Mouse (Mus musculus) spleen, embryonic (tissue): ENCODE results near the gene 1500009C09Rik.

Experiments used
- CTCF ChIA-PET: fragments of 350-600 bp; sonication (Branson Sonifier 250); formaldehyde crosslinking; loops from one replicate; lab custom pipeline; 2022; lab: Charles Lee

The 1500009C09Rik gene

DNA sequence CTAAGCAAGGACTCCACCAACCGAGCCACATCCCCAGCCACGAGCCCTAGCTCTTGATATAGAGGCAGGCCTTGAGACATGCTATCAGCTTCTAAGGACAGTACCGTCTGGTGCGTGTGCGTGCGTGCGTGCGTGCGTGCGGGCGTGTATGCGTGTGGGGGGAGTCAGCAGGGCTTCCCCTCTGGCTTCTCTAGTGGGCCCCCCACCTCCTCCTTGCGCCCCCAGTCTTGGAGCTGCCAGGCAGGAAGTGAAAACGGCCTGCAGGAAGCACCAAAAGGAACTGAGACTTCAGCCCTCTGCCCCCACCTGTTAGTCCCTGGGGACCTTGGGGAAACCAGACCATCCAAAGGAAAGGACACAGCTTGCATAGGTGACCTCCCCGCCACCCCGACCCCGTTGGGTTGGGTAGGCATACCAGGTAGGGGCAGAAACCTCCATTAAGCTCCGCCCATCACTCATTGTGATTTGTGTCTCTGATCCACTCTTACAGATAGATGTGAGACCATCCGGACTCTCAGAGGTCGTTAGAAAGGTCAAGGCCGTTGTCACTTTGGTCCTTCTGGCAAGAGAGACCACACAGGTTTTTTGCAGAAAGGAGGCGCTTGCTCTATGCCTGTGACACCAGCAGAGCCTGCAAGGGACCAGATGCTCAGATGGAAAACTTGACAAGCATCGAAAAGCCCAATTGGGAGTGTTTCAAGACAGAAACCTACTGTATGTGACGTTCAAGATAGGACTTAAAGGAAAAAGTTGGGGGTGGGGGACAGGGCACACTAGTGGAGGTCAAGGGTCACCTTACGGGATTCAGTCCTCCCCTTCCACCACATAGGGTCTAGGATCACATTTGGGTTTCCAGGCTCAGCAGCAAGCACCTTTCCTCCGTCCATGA lies 33.2 kb upstream of the 1500009C09Rik start:
- CTCF ChIA-PET = interaction anchor here (1.0 to 1.4 kb wide), 3 partner anchors 13 to 18 kb away, joined by 3 read pairs; no protein-coding TSS in a partner anchor

DNA sequence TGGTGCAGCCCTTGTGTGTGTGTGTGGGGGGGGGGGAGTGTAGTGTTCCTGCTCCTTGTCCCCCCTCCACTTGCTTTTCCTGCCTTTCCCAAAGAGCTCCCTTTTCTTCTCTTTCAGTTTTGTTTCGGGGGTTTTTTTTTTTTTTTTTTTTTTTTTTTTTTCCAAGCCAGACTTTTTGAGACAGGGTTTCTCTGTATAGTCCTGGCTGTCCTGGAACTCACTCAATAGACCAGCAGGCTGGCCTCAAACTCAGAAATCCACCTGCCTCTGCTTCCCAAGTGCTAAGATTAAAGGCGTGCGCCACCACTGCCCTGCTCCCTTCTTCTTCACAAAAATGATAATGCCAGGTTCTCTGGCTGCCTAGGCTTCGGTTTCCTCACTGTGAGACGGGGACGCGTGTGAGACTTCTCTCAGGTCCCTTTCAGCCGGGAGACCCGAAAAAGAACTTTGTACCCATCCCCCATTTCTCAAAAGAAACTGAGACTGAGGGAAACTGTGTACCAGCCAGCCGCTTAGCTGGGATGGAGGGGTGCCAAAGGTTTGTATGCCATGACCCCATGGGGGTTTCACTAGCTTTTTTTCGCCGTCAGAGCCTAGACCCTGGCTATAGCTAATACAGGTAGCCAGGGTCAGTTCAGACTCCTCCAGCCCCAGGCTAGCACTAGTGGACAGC lies 32.1 kb upstream of the 1500009C09Rik start:
- CTCF ChIA-PET = interaction anchor here (0.7 to 1.3 kb wide), 4 partner anchors 10 to 73 kb away, joined by 3 to 5 read pairs (median 3); no protein-coding TSS in a partner anchor

DNA sequence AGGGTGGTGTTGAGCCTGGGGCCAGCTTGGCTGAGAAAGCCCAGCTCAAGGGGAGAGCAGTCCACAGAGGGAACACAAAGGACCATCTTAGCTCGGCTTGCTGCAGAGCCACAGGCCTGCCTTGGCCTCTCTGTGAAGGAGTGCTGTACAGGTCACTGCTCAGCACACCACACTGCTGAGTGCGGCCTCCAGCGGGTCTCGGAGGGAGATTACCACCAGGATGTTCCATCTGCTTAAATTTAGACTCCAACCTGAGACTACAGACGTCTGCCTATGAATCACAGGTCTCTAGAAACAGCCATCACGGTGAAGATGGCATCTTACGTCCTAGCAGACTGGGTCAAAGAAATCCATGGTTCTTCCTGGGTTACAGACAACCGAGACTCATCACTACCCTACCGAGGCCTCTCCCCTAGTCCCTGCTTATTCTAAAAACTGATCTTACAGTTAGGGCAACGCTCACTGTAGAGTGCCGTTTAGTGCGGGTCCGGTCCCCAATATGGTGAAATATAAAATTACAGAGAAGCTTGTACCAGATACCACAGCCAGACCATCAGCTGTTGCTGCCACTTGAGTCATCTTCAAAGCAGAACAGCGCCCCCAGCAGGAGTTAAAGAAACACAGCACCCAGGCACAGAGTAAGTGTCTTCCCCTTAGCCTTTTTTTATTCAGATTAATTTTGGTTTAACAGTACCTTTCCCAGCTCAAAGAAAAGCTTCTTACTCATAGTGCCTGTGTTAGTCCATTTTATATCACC lies 30.9 kb upstream of the 1500009C09Rik start:
- CTCF ChIA-PET = interaction anchor here (0.5 to 1.3 kb wide), 3 partner anchors 24 to 61 kb away, joined by 3 to 5 read pairs (median 3); no protein-coding TSS in a partner anchor

DNA sequence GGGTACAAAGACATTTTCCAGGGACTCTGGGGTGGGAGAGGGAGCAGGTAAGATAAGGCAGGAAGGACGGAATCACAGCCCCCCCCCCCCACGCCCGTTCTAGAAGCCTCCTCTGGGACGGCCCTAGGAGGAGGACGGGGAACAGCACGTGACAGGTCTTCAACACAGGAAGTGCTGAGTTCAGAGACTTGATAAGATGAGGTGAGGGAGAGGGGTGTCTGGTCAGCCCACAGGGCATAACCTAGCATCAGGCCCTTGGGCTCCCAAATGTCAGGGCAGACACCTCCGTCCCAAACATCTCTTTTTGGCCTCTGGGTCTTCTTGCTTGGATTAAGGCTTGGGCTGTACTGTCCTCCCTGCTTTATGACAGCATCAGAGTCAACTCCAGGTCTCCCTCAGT lies 28.9 kb upstream of the 1500009C09Rik start:
- CTCF ChIA-PET = interaction anchor here (0.6 to 1.5 kb wide), 4 partner anchors 26 to 790 kb away, joined by 3 to 7 read pairs (median 3); no protein-coding TSS in a partner anchor

DNA sequence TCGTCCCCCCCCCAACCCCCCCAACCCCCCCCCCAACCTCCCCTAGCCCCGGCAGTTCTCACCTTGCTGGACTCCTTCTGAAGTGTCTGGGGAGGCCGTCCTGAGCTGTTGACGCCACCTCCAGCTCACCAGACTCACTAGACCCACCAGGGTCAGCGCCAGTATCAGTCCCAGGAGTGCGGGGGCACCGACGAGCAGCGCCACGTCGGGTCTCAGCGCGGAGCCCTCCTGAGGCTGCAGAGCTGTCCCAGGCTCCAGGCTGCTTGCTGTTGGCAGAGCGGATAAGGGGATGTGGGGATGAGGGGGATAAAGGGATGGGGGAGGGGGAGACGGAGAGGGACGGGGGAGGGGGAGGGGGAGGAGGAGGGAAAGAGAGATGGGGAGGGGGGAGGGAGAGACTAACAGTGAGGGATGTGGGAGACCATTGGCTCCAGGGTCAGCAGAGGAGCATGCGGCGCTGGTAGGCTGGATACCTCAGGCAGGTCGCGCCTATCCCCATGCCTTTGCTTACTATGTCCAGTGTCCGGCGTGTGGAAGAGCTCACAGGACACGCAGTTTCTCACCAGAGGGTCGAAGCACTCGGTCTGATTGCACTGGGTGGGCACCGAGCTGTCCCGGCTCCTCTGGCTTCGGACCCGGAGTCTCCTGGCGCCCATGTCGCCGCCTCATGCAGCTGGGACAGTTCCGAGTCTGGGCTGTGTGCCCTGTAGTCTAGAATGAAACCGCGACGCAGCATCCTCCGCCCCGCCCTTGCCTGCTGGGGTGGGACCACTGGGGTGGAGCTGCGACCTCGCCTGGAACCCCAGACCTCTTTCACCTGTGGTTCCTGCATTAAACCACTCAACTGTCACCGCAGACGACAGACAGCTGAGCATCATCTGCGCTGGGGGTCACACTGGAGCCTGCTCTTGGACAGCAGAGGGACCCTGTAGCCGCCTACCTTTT lies 28.3 kb upstream of the 1500009C09Rik start, which contains the start of gene Tnfrsf13c:
Tnfrsf13c (minus strand) TSS at position 713 of the 945 bp plus-strand sequence.
- CTCF ChIA-PET = interaction anchor here (0.7 to 1.5 kb wide), 3 partner anchors 20 to 58 kb away, joined by 3 to 5 read pairs (median 3); no protein-coding TSS in a partner anchor

DNA sequence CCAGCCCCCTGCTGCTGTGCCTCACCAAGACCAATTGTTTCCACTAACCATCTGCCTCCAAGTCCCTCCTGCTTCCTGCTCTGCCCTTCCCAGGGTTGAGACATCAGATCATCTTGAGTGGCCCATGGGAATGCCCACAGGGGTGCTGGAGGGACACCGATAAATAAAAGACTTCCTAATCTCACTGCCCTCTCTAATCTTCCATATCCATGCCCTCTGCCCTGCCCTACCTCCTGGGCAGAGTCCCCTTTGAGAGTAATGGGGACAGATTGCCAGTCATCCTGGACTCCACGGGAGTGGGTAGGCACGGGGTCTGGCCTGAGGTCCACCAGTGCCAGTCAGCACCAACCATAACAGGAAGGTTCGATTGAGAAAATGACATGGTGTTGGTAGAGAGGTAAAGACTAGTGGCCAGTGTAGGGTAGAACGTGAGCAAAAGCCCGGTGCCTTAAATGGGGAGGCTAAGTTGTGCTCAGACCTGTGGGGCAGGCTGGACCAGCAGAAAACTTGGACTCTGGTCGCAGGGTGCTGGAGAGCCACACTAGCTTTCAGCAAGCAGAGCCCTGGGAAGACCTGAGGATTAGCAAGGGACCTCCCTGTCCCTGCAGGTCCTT lies 27.5 kb upstream of the 1500009C09Rik start:
- CTCF ChIA-PET = interaction anchor here (0.7 to 1.5 kb wide), 3 partner anchors 21 to 59 kb away, joined by 3 to 5 read pairs (median 3); no protein-coding TSS in a partner anchor

DNA sequence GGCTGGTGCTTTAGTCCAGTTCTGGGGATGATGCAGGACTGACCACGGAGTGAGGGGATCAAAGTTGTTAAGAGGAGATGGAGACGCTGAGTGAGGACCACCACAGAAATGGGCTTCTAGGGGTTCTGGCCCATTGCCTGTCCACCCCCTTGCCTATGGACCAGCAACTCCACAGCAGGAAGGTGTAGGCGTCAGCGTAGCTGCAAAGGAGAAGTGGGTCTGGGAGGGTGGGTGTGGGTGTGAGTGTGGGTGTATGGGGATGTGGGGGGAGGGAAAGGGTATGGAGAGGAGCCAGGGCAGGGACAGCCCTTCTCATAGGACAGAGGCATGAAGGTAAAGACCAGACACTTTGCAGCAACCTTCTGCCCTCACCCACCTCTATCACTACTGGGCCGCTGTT lies 26.4 kb upstream of the 1500009C09Rik start:
- CTCF ChIA-PET = interaction anchor here (0.5 to 0.6 kb wide), 3 partner anchors 8 to 173 kb away, joined by 3 to 9 read pairs (median 4); no protein-coding TSS in a partner anchor

DNA sequence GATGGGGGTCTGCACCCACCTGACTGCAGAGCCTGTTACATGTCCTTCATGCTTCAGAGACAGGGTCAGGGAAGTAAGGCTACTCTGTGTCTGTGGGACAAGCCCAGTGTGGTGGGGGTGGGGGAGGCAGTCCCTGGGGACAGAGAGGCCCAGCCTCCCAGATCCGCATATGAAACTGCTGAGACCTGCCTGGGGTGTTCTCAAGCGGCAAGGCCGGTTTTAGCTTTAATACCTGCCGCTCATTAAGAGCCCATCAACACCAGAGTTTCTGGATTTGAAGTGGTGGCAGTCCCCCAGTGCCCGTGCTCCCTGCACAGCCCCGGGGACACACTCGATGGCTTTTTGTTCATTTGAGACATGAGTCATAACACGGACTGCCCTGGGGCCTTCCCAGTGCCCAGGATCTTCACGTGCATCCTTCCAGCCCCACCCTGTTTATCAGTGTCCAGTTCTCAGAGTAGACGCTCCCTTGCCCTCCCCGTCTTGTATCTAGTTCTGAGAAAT lies 22.6 kb upstream of the 1500009C09Rik start:
- CTCF ChIA-PET = no interaction called here

DNA sequence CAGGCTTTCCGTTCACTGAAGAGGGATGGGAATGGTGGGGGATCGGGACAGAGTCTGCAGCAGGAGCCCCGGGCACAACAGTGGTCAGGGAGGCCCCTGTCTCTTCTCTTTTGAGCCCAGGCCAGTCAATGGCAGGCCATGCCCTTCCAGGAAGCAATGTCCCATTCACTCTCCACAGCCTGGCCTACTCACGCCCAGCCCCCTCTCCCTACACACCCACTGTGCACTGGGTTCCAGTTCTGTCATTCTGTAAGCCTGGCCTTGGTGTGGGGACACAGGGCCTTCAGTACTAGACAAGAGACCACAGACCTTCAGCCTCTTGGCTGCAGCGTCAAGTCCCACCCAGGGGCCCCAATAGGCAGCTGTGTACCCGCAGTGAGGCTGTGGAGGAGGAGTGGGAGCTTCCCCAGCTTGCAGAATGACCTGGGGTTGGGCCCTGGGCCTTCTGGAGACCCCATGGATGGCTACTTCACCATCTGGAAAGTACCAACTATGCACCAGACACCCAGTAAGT lies 22.0 kb upstream of the 1500009C09Rik start:
- CTCF ChIA-PET = no interaction called here

DNA sequence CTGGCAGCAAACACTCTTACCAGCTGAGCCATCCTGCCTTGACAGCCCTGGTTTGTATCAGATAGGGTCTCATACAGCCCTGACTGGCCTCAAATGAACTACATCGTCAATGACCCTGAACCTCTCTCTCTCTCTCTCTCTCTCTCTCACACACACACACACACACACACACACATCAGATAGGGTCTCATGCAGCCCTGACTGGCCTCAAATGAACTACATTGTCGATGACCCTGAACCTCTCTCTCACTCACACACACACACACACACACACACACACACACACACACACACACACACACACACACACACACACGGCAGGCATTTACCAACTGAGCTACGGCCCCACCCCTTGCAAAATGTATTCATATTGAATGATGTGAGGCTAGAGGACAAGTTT lies 21.1 kb upstream of the 1500009C09Rik start:
- CTCF ChIA-PET = interaction anchor here (0.7 kb wide), 1 partner anchor 294 kb away, joined by 4 read pairs; no protein-coding TSS in a partner anchor

DNA sequence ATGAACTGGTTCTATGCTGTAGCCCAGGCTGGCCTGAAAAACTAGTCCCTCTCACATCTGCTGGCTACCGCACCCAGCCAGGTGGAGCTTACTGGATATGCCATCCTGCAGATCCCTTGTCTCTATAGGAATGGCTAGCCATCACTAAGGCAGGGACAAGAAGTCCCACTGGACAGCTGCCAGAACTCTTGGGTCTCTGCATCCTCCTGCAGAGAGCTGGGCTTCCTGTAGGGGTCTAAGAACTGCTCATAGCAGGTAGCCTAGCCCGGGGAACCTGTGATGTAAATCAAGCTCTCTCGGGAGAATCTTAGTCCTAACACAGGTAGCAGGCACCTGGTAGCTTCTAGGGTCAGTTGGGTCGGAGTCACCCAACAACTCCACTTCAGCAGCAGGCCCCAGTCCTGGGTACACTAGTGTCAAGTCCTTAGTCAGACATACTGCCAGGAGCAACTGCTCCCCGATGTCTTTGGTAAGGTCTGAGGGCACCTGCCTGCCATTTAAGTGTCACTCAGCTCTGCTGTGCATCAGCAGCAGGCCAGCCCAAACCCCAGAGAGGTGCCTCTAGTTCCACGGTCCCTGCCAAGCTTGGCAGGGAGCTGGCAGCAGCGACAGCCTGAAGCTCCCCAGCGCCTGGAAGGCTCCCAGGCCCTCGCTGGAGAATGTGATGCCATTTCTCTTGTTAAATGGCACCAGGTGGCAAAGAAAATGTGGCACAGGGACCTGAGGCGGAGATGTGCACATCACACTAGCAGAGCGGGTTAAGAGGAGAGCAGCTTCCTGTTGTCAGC lies 20.4 kb upstream of the 1500009C09Rik start:
- CTCF ChIA-PET = interaction anchor here (0.5 to 1.0 kb wide), 3 partner anchors 13 to 294 kb away, joined by 3 to 4 read pairs (median 3); no protein-coding TSS in a partner anchor

DNA sequence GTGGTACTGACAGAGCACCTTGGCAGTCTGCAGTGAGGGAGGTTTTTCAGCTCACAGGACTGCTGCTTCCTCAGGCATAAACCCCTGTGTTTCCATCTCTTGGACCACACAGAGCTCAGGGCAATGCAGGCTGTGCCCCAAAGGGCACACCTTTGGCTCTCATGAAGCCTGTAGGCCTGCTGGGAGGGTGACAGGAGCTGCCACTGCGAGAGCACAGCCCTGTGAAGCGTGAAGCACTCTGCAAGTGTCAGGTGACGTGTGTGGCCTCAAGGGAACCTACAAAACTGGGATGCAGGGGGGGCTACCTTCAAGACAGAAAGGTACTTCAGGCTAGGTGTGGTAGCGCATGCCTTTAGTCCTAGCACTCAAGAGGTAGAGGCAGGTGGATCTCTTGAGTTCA lies 19.5 kb upstream of the 1500009C09Rik start:
- CTCF ChIA-PET = interaction anchor here (1.0 kb wide), 1 partner anchor 14 kb away, joined by 3 read pairs; no protein-coding TSS in a partner anchor

DNA sequence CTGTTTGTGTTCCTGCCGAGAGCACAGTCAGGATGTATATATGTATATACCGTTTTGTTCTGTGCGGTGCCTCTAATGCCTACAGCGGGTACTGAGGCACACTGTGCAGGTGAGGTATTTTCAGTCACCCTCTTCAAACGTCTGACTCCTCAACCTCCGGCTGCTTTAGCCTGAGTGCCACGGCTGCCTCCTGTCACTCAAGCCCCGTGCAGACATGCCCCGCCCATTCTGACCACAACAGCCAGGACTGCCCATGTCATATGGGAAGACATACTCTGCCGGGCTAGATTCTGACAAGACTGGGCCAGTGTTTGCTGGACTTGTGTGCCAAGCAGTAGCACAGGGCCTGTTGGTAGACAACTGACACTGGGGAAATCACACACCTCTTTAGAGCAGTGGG lies 16.5 kb upstream of the 1500009C09Rik start:
- CTCF ChIA-PET = no interaction called here

DNA sequence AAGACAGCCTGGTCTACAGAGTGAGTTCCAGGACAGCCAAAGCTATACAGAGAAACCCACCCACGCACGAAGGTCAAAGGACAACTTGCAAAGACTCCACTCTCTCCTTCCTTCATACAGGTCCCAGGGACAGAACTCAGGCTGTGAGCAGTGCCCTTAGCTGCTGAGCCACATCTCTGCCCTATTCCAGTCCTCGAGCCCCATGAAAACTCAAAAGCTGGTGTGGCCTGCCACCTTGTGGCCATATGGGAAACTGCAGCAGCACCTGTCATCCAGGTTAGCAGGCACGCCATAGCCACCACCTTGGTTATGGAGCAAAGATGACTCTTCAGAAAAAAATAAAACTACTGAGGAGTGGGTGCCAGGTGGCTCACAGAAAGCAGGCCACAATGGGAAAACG lies 15.6 kb upstream of the 1500009C09Rik start:
- CTCF ChIA-PET = interaction anchor here (0.6 to 1.8 kb wide), 6 partner anchors 18 to 171 kb away, joined by 3 to 8 read pairs (median 4); partner anchors contain the start of gene Shisa8

DNA sequence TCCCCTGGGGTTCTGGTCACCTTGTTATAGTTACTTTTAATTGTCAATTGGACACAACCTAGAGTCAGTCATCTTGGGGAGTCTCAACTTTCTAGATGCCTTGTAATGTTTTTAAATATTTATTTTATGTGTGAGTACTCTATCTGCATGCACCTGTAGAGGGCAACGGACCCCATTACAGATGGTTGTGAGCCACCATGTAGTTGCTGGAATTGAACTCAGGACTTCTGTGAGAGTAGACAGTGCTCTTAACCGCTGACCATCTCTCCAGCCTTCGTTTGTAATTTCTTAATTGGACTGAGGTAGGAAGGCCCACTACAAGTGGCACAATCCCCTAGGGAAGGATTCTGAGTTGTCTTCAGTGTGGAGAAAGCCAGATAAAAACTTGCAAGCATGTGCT lies 8.9 kb upstream of the 1500009C09Rik start:
- CTCF ChIA-PET = no interaction called here

DNA sequence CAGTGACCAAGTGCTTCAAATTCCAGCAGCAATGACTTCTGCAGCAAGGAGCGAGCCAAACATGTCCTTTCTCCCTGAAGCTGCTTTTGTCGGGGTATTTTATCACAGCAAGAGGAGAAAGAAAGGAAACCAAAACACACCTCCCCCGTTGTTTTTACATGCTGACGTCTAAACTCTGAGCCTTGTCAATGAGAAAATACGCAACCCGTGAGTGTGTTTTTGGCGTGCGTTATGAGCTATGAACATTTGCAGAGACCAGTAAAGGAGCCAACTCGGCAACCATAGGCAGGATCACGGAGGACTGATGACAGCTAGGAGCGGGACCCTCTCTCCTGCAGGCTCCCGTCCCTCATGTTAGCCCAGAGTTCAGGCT lies 8.5 kb upstream of the 1500009C09Rik start:
- CTCF ChIA-PET = no interaction called here

DNA sequence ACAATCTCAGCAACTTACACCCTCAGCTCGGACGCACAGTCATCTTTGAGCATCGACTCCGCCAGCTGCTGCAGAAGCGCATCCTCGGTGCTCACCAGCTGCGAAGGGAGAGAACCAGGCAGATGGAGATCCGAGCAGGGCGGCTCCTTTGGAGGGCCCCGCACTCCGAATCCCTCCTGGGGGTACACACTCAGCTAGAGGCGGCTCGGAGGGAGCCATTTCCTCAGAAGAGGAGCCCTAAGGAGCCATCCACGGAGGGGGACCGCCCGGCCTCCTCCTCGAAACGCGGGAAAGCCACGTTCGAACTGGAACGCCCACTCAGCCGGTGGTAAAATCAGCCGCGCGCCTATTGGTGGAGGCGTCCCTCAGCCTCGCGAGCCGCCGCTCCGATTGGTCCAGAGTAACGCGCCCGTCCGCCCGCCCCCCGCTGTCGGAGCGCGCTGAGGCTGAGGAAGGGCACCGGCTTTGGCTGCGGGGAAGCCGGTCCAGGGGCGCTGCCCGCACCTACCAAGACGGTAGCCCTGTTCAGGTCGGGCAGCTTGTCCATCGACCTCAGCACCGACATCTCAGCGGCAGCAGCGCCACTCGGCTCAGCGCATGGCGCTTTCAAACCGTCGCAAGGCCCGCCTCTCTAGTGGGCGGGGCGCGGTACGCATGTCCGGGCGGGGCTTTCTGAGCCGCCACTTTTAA lies 7.9 kb upstream of the 1500009C09Rik start, which contains the start of gene Cenpm:
Cenpm (minus strand) TSS at position 634 of the 690 bp plus-strand sequence.
- CTCF ChIA-PET = no interaction called here
